Mouse (Mus musculus) liver, embryonic 11.5 days (tissue): ENCODE measurements at regions not wholly inside any gene's neighbourhood (a gene's known extent, or its start where the extent isn't known, plus 50 kb on each side); places are given as distances from the start of the nearest gene placed in this dataset.

Experiments used
- ATAC-seq: fragments of 200-750 bp; cut with Nextera tagmentation; replicated peaks from 2 replicates; pipeline ENCODE4 v1.8.0; 2017; ENCODE audit warnings: moderate number of reproducible peaks, mild to moderate bottlenecking, moderate TSS enrichment, moderate library complexity; ENCODE audit not compliant: low FRiP score
- DNase-seq: peaks from one replicate; pipeline ENCODE4 v3.0.0-alpha.2; 2017; ENCODE audit warnings: low spot score
- H3K27ac ChIP-seq: fragments of 300-500 bp; sonication (generic); 2 replicates; pipeline ENCODE4 v1.5.1; 2014; ENCODE audit warnings: mild to moderate bottlenecking, low read depth, low read length, control low read depth
- H3K27me3 ChIP-seq: fragments of 300-500 bp; sonication (generic); replicated peaks from 2 replicates; pipeline ENCODE4 v1.6.1; 2014; ENCODE audit warnings: low read length, mixed read lengths; ENCODE audit not compliant: control insufficient read depth, insufficient read depth
- H3K36me3 ChIP-seq: fragments of 300-500 bp; sonication (generic); 2 replicates; pipeline ENCODE4 v1.6.1; 2014; ENCODE audit warnings: mild to moderate bottlenecking, low read length, moderate library complexity, mixed read lengths; ENCODE audit not compliant: control insufficient read depth, insufficient read depth
- H3K4me1 ChIP-seq: fragments of 300-500 bp; sonication (generic); replicated peaks from 2 replicates; pipeline ENCODE4 v1.6.1; 2014; ENCODE audit warnings: low read length, mixed read lengths; ENCODE audit not compliant: control insufficient read depth, insufficient read depth
- H3K4me2 ChIP-seq: fragments of 300-500 bp; sonication (generic); 2 replicates; pipeline ENCODE4 v1.6.1; 2014; ENCODE audit warnings: mild to moderate bottlenecking, control low read depth, moderate library complexity
- H3K4me3 ChIP-seq: fragments of 300-500 bp; sonication (generic); 2 replicates; pipeline ENCODE4 v1.5.1; 2014; ENCODE audit warnings: low read depth, low read length, control low read depth
- H3K9ac ChIP-seq: fragments of 300-500 bp; sonication (generic); 2 replicates; pipeline ENCODE4 v1.6.1; 2014; ENCODE audit warnings: low read depth, low read length, control low read depth
- H3K9me3 ChIP-seq: fragments of 300-500 bp; sonication (generic); 2 replicates; pipeline ENCODE4 v1.6.1; 2016; ENCODE audit warnings: low read length, inconsistent platforms, mixed read lengths; ENCODE audit not compliant: control insufficient read depth
- WGBS: fragments of 180-500 bp; shearing (Covaris S2); extraction: QIAGEN DNeasy Blood & Tissue Kit; methylation state at CpG from one replicate; pipeline ENCODE4 v1.1.7; 2014; 5-methylcytosine and 5-hydroxymethylcytosine counted together

DNA sequence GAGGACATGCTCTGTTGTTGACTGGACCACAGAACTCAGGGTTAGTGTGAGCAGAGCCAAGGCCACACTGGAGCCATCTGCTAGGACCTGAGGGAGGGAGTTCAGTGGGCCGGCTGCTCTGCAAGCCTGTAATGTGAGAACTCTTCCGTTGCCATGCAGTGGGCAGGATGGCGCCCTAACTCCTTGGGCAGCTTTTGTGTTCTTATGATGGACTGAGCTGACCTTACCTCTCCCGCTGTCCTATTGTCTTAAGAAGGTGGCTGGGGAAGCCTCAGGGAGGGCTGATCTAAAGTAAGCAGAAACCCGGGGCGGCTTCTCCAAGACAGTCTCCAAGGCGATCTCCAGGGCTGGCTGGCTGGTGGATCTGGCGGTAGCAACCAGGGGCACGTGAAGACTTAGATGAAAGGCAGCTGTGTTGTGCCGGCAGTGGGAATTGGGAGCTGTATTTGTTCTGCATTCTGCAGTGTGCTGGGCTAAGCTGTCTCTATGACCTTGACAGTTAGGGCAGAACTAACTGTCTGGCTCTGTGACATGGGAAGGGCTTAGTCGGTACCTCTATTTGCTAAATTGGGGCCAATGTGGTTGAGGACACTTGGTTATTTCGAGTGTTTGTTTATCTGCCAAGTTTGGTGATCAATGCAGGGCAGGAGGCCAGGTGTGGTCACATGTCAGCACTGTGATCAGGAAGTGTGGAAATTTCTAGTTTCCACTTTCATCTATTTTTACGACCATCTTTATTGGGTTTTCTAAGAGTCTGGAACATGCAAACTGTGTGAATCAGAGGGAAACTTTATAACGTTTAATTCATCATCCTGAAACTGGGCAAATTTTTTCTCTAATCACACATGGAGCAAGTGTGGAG, 843.1 kb upstream of the Car8 start:
- Histone ChIP-seq H3K27ac (no peak overlapping the region), H3K4me1 (0 out of 2 replicates have a peak, but pooled peaks cover 2% of the 10 kb centered on the region), H3K9ac (no peak overlapping the region), H3K9me3 (no peaks in the 10 kb centered on the region), H3K4me2 (no peak overlapping the region), H3K4me3 (no peak overlapping the region), H3K27me3 (no peaks in the 10 kb centered on the region), H3K36me3 (no peaks in the 10 kb centered on the region)
- ATAC-seq: no peak
- WGBS: 55% methylated on average over 14 of the region's 14 CpGs
- no peak for DNase-seq

DNA sequence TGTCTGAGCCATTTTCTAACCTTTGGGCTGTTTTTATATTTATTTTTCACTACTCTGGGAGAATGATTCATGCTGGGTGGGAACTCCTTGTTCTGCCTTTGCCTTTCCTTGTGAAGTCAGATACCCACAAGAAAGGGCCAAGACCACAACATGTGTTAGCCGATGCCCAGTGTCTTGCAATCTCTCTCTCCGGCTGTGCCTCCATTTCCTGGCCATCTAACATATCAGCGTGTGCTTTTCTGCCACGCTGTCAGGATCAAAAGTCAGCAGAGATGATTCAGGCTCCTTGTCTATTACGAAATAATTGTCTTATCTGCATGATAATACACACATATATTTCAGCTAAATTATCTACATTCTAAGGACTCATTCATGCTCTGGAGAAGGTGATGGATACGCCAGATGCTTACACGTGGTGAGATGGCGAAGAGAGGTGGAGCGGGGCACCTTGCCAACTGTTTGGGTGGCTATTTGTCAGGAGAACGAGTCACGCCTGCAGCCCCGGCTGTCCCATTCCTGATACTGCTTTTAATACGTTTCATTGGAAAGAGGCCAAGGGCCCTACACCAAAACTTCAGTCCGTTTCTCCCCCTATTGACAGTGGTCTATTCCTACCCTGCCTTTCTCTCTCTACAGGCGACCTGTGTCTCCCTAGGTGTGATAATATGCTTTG, 842.1 kb upstream of the Car8 start:
- H3K4me3 ChIP-seq: no peak overlapping the region
- 56% methylated on average over 15 of the region's 15 CpGs for WGBS
- no peaks in the 10 kb centered on the region for H3K27me3 ChIP-seq
- H3K4me2 ChIP-seq: no peak overlapping the region
- no peaks in the 10 kb centered on the region for H3K36me3 ChIP-seq
- DNase-seq (no peak), ATAC-seq (no peak)
- H3K9me3 ChIP-seq: no peaks in the 10 kb centered on the region
- 0 out of 2 replicates have a peak, but pooled peaks cover 2% of the 10 kb centered on the region for H3K4me1 ChIP-seq
- no peak overlapping the region for H3K27ac ChIP-seq
- H3K9ac ChIP-seq: no peak overlapping the region

DNA sequence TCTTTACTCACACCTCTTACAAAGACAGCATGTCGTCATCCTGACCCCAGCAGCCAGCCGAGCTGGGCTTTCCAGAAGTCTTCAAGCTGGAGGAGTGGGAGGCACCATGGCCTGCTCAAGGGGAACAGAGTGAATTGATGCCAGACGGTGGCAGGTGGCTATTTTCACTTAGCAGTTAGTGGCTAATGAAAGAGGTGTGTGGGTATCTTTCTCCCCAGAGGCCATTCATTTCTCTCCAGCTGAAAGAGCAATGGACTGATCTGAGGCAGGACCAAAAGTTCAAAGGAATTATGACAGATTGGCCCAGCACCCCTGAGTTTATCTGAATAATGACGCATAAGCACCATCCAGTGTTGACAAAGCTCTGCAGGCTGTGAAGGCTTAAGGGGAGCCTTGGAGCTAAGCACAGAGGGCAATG, 841.0 kb upstream of the Car8 start:
- Histone ChIP-seq H3K4me2 (no peak overlapping the region), H3K27ac (no peak overlapping the region), H3K4me3 (no peak overlapping the region), H3K27me3 (no peaks in the 10 kb centered on the region), H3K36me3 (no peaks in the 10 kb centered on the region), H3K9me3 (no peaks in the 10 kb centered on the region), H3K9ac (no peak overlapping the region), H3K4me1 (0 out of 2 replicates have a peak, but pooled peaks cover 2% of the 10 kb centered on the region)
- DNase-seq (no peak), ATAC-seq (no peak)
- WGBS: 50% methylated on average over 4 of the region's 4 CpGs

DNA sequence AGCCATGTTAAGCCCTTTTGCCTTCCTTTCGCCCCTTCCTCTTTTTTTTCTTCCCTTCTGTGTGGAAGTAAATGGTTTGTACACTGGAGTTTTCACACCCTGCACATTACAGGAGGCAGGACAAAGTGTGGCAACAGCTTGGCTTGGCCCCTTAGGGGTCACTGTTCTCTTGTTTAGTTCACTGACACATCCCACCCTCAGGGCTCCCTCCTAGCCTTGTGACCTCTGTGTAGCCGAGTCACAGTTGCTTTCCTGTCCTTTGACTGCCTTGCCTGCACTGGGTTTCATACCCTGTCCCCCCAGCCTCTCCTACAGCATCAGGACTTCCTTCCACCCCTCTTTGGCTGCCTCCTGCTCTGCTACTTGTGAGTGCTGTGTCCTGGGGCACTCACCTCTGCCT, 835.6 kb upstream of the Car8 start:
- Histone ChIP-seq H3K27me3 (no peaks in the 10 kb centered on the region), H3K4me3 (no peak overlapping the region), H3K27ac (no peak overlapping the region), H3K9ac (no peak overlapping the region), H3K9me3 (no peaks in the 10 kb centered on the region), H3K4me1 (no peaks in the 10 kb centered on the region), H3K36me3 (no peaks in the 10 kb centered on the region), H3K4me2 (no peak overlapping the region)
- WGBS: 50% methylated on average over 2 of the region's 2 CpGs
- DNase-seq (no peak), ATAC-seq (no peak)

DNA sequence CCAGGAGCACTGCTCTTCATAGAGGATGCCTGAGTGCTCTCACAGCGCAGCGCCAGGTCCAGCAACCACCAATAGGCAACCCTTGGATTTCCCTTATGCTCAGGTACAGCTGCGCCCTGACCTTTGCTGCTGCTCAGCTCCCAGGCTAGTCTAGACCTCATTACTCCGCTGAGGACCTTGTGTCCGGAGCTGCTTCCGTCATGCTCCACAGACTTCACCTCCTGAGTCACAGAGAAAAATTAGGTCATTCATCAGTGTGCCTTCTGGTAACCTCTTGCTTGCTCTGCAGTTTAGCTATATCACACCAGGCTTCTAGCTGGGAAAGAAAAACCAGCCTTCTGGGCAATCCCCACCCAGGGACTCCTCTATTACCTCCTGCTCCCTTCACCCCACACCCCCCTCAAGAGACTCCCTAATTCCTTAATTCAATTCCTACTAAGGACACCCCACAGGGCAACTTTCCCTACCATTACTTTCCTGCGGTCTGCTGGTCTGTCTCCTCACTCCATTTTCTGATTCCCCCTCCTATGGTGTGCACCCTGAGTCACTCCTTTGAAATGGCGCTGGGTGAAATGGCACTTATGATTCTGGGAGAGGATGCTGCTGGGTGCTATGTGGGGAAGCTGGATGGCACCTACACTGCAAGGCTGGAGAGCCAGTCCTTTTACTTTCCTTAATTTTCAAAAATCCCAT, 835.0 kb upstream of the Car8 start:
- Histone ChIP-seq H3K27me3 (no peaks in the 10 kb centered on the region), H3K36me3 (no peaks in the 10 kb centered on the region), H3K4me2 (no peak overlapping the region), H3K4me1 (no peaks in the 10 kb centered on the region), H3K9me3 (no peaks in the 10 kb centered on the region), H3K9ac (no peak overlapping the region), H3K4me3 (no peak overlapping the region), H3K27ac (no peak overlapping the region)
- ATAC-seq: no peak
- WGBS: 72% methylated on average over 8 of the region's 8 CpGs
- no peak for DNase-seq

DNA sequence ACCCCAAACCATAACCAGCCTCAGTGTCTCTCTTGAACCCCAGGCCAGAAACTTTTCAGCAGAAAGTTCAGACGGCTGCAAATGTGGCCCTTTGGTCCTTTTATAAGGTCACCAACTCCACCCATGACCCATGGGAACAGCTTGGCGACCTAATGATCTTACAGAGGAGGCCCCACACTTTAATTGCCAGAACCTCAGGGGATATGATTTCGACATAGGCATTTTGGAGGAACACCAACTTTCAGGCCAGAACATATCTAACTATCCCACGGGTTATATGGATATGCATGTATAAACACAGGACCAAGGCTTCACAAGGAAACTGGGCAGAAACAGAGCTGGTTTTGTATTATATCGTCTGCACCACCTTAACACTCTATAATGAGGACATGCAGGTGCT, 833.5 kb upstream of the Car8 start:
- Histone ChIP-seq H3K27me3 (no peaks in the 10 kb centered on the region), H3K9me3 (no peaks in the 10 kb centered on the region), H3K4me2 (no peak overlapping the region), H3K27ac (no peak overlapping the region), H3K4me3 (no peak overlapping the region), H3K36me3 (no peaks in the 10 kb centered on the region), H3K9ac (no peak overlapping the region), H3K4me1 (no peaks in the 10 kb centered on the region)
- WGBS: 72% methylated on average over 5 of the region's 5 CpGs
- ATAC-seq (no peak), DNase-seq (no peak)

DNA sequence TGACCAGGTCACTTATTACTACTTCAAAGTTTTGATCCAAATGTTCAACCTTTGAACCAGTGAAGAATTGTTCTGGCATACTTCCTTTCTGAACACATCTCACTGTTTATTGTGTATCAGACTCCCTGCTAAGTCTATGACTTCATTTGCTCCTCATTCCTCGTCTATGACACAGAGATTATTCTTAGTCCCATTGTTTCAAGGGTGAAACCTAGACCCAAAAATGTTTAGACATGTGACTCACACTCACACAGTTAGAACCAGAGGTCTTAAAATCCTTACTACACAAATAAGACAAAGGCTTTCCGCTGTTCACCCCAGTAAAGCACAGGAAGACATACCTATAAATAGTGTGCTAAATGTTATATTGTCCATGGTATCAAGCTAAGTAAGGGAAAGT, 829.0 kb upstream of the Car8 start:
- Histone ChIP-seq H3K27ac (no peak overlapping the region), H3K36me3 (no peaks in the 10 kb centered on the region), H3K9ac (no peak overlapping the region), H3K9me3 (no peaks in the 10 kb centered on the region), H3K4me1 (no peaks in the 10 kb centered on the region), H3K4me3 (no peak overlapping the region), H3K4me2 (no peak overlapping the region), H3K27me3 (no peaks in the 10 kb centered on the region)
- 68% methylated on average over 2 of the region's 2 CpGs for WGBS
- DNase-seq (no peak), ATAC-seq (no peak)

DNA sequence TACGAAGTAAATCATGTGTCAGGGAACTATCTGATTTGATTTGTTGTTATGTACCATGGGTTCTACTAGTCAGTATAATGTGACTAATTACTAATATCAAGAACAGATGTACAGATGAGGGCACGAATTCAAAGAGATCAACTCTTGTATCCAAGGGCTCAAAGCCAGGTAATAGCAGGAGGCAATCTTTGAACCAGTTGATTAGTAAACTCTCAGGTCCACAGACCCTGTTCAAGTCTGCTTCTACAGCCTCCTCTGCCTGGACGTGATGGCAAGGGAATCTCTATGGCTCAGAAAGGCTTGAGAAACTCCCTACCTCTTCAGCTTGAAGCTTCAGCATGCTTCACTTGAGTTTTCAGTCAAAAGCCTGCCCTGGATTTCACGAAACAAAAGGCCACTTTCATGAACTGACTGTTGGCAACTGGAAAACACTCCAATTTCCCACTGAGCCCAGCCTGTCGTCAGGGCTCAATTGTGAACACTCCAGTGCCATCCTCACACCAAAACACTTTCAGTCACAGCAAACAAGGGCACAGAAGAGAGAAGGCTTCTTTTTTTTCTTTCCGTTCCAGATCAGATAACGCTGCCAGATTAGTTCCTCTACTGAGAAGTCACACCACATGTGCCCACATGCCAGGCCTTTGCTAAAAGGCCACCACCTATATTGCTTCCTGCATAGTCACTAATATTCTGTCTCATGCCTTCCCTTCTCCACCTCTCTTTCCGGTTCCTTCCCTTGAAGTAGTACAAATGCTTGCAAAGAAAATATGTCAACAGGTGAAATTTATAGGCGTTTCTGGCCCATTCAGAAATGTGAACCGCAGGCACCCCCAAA, 827.4 kb upstream of the Car8 start:
- no peak for ATAC-seq
- no peak overlapping the region for H3K4me3 ChIP-seq
- no peaks in the 10 kb centered on the region for H3K36me3 ChIP-seq
- H3K4me1 ChIP-seq: no peaks in the 10 kb centered on the region
- H3K27ac ChIP-seq: no peak overlapping the region
- no peaks in the 10 kb centered on the region for H3K27me3 ChIP-seq
- DNase-seq: no peak
- no peaks in the 10 kb centered on the region for H3K9me3 ChIP-seq
- WGBS: 66% methylated on average over 10 of the region's 10 CpGs
- H3K9ac ChIP-seq: no peak overlapping the region
- no peak overlapping the region for H3K4me2 ChIP-seq
